Mouse (Mus musculus) CH12.LX (cell line): ENCODE data around the gene Sema6d. TPM values are rescaled to one million over a fixed set of nuclear protein-coding genes. Genes with fewer than 3 reads are reported as not detected.

Experiments used
- DNase-seq: peaks from one replicate; pipeline ENCODE4 v3.0.0-alpha.2; 2013; ENCODE audit errors: extremely low read depth
- H3K27ac ChIP-seq: 2 replicates; pipeline ENCODE4 v1.5.1; 2012; ENCODE audit warnings: low read depth, mild to moderate bottlenecking, control low read depth, moderate library complexity; ENCODE audit not compliant: insufficient read depth
- H3K27me3 ChIP-seq: replicated peaks from 2 replicates; pipeline ENCODE3; 2012; ENCODE audit warnings: inconsistent platforms
- H3K36me3 ChIP-seq, 2 experiments: replicated peaks in 1 of 2; 2 replicates each; pipeline versions ENCODE3 to v1.6.1; 2012; ENCODE audit warnings: inconsistent platforms in 1 of 2, low read length in 1 of 2, mild to moderate bottlenecking in 1 of 2, mixed read lengths in 1 of 2, moderate library complexity in 1 of 2; ENCODE audit not compliant: control insufficient read depth in 1 of 2, insufficient read depth in 1 of 2
- H3K4me1 ChIP-seq, 2 experiments: 2 replicates each; pipeline ENCODE4 v1.6.1; 2012; ENCODE audit warnings: inconsistent platforms in 1 of 2, moderate library complexity in 1 of 2; ENCODE audit not compliant: insufficient read depth in 2 of 2, control insufficient read depth in 1 of 2
- H3K4me2 ChIP-seq: 2 replicates; pipeline ENCODE4 v1.6.1; 2012; ENCODE audit warnings: low read depth, mild to moderate bottlenecking, control low read depth; ENCODE audit not compliant: poor library complexity, insufficient read depth, severe bottlenecking
- H3K4me3 ChIP-seq, 3 experiments: fragments of 150-350 bp in 1 of 3; sonication (generic) in 1 of 3; replicated peaks in 1 of 3; 2 replicates each; pipeline versions ENCODE3 to v1.5.1; 2011 to 2012; ENCODE audit warnings: low read depth in 2 of 3, low read length in 2 of 3, mild to moderate bottlenecking in 2 of 3, moderate library complexity in 2 of 3, control low read depth in 1 of 3, improper control_type of control experiment in 1 of 3, inconsistent platforms in 1 of 3, mixed read lengths in 1 of 3; ENCODE audit not compliant: poor library complexity in 1 of 3
- H3K79me2 ChIP-seq: replicated peaks from 2 replicates; pipeline ENCODE4 v1.6.1; 2012; ENCODE audit warnings: mild to moderate bottlenecking, moderate library complexity; ENCODE audit not compliant: control insufficient read depth, poor library complexity, insufficient read depth, severe bottlenecking; ENCODE audit errors: extremely low read depth
- H3K9ac ChIP-seq: 2 replicates; pipeline ENCODE4 v1.6.1; 2012; ENCODE audit warnings: low read depth, mild to moderate bottlenecking, control low read depth, moderate library complexity; ENCODE audit not compliant: insufficient read depth
- H3K9me3 ChIP-seq: replicated peaks from 2 replicates; pipeline ENCODE3; 2012; ENCODE audit warnings: low read length, inconsistent platforms, mixed read lengths
- E2F4 ChIP-seq: IDR thresholded peaks from 2 replicates; pipeline ENCODE4 v1.6.1; 2011; ENCODE audit warnings: low read depth, low read length, improper control_type of control experiment; ENCODE audit not compliant: insufficient replicate concordance
- ELF1 ChIP-seq: IDR thresholded peaks from 2 replicates; pipeline ENCODE4 v1.6.1; 2014; ENCODE audit warnings: low read depth, mild to moderate bottlenecking, inconsistent platforms, low read length, improper control_type of control experiment
- EP300 ChIP-seq: IDR thresholded peaks from 2 replicates; pipeline ENCODE4 v1.6.1; 2011; ENCODE audit warnings: low read length, improper control_type of control experiment
- GABPA ChIP-seq: IDR thresholded peaks from 2 replicates; pipeline ENCODE4 v1.6.1; 2012; ENCODE audit warnings: low read depth, low read length, improper control_type of control experiment, inconsistent platforms; ENCODE audit not compliant: insufficient replicate concordance
- HCFC1 ChIP-seq: IDR thresholded peaks from 2 replicates; pipeline ENCODE4 v1.6.1; 2012; ENCODE audit warnings: low read depth, mild to moderate bottlenecking, inconsistent platforms, low read length, improper control_type of control experiment
- IRF4 ChIP-seq: IDR thresholded peaks from 2 replicates; pipeline ENCODE4 v1.6.1; 2014; ENCODE audit warnings: low read depth, mild to moderate bottlenecking, inconsistent platforms, low read length, improper control_type of control experiment
- JUND ChIP-seq: conservative IDR thresholded peaks from 2 replicates; pipeline ENCODE4 v1.6.1; 2011; ENCODE audit warnings: low read depth, low read length, improper control_type of control experiment
- KAT2A ChIP-seq: IDR thresholded peaks from 2 replicates; pipeline ENCODE4 v1.6.1; 2012; ENCODE audit warnings: low read length, improper control_type of control experiment, inconsistent platforms; ENCODE audit not compliant: insufficient replicate concordance
- MXI1 ChIP-seq: IDR thresholded peaks from 2 replicates; pipeline ENCODE4 v1.6.1; 2011; ENCODE audit warnings: mild to moderate bottlenecking, low read depth, low read length, improper control_type of control experiment
- MYC ChIP-seq: IDR thresholded peaks from 2 replicates; pipeline ENCODE4 v1.6.1; 2011; ENCODE audit warnings: low read depth, mild to moderate bottlenecking, improper control_type of control experiment, low read length
- NELFE ChIP-seq: IDR thresholded peaks from 2 replicates; pipeline ENCODE4 v1.6.1; 2011; ENCODE audit warnings: low read depth, low read length, improper control_type of control experiment
- NRF1 ChIP-seq: IDR thresholded peaks from 2 replicates; pipeline ENCODE4 v1.6.1; 2014; ENCODE audit warnings: low read depth, mild to moderate bottlenecking, inconsistent platforms, low read length, improper control_type of control experiment, moderate library complexity
- POLR2A ChIP-seq: IDR thresholded peaks from 2 replicates; pipeline ENCODE4 v1.6.1; 2011; ENCODE audit warnings: low read depth, mild to moderate bottlenecking, improper control_type of control experiment, low read length
- RAD21 ChIP-seq: IDR thresholded peaks from 2 replicates; pipeline ENCODE4 v1.6.1; 2011; ENCODE audit warnings: low read depth, mild to moderate bottlenecking, low read length, improper control_type of control experiment, moderate library complexity
- RCOR1 ChIP-seq: conservative IDR thresholded peaks from 2 replicates; pipeline ENCODE4 v1.6.1; 2012; ENCODE audit warnings: low read depth, mild to moderate bottlenecking, inconsistent platforms, low read length, improper control_type of control experiment
- SIN3A ChIP-seq: IDR thresholded peaks from 2 replicates; pipeline ENCODE4 v1.6.1; 2012; ENCODE audit warnings: low read length, improper control_type of control experiment, inconsistent platforms
- TCF12 ChIP-seq: IDR thresholded peaks from 2 replicates; pipeline ENCODE4 v1.6.1; 2014; ENCODE audit warnings: low read depth, mild to moderate bottlenecking, inconsistent platforms, low read length, improper control_type of control experiment
- USF1 ChIP-seq: IDR thresholded peaks from 2 replicates; pipeline ENCODE4 v1.6.1; 2014; ENCODE audit warnings: low read depth, mild to moderate bottlenecking, inconsistent platforms, low read length, improper control_type of control experiment
- ZNF384 ChIP-seq: IDR thresholded peaks from 2 replicates; pipeline ENCODE4 v1.6.1; 2012; ENCODE audit warnings: low read depth, low read length, improper control_type of control experiment, inconsistent platforms
- dilution Hi-C: fragments of 300-500 bp; cut with MboI; formaldehyde crosslinking; loops from 2 replicates; pipeline ENCODE4 v1.14.3; 2020; ENCODE audit warnings: low sequenced_read_pairs; ENCODE audit not compliant: extremely low pct_unique_long_range_greater_than_20kb, extremely low pct_ligation_motif_present
- in situ Hi-C: fragments of 300-500 bp; cut with MboI; formaldehyde crosslinking; loops from 3 replicates; pipeline ENCODE4 v1.14.3; 2019; ENCODE audit warnings: low sequenced_read_pairs, low pct_ligation_motif_present, low pct_unique_long_range_greater_than_20kb, mixed read lengths
- polyA plus RNA-seq: library from polyadenylated mRNA; unstranded; fragments of >175 nt; gene quantifications from 2 replicates; pipeline ENCODE4 v1.2.1, GENCODE M21; 2012; ENCODE audit warnings: low read depth; ENCODE audit not compliant: insufficient read length
- total RNA-seq, 2 experiments: library from RNA; depleted of rRNA; stranded (reverse); fragments of 300-350 nt in 1 of 2; fragments of >200 nt in 1 of 2; gene quantifications; 2 replicates each; pipeline ENCODE4 v1.2.3; 2012 to 2014

The Sema6d gene
- total and polyA plus RNA-seq, 3 experiments = not detected

- no peaks in the 10 kb centered on the region for H3K79me2 ChIP-seq
- H3K27ac ChIP-seq = no peak overlapping the region
- no peak overlapping the region for H3K4me3 ChIP-seq
- peaks cover 76% of the 10 kb centered on the region for H3K9me3 ChIP-seq
- in situ Hi-C loops = no loop called here
- no peak overlapping the region for H3K9ac ChIP-seq
- no peak for TF ChIP-seq JUND
- no peak for TF ChIP-seq USF1
- TF ChIP-seq KAT2A = no peak
- no peak for TF ChIP-seq TCF12
- TF ChIP-seq GABPA = no peak
- TF ChIP-seq, all 38 proteins: peak for 0
- Histone ChIP-seq H3K36me3 (no peaks in the 10 kb centered on the region), H3K27me3 (no peaks in the 10 kb centered on the region), H3K4me1 (no peaks in the 10 kb centered on the region), H3K4me2 (no peak overlapping the region)
- DNase-seq = no peak
- dilution Hi-C loops = no loop called here
These were observed 520.2 kb downstream of the Sema6d start for GRCm38 (mm10) chr2:124609711-124610585.

- no peak for DNase-seq
- no peaks in the 10 kb centered on the region for H3K4me1 ChIP-seq
- peaks cover 81% of the 10 kb centered on the region for H3K9me3 ChIP-seq
- H3K4me2 ChIP-seq = no peak overlapping the region
- no peaks in the 10 kb centered on the region for H3K27me3 ChIP-seq
- dilution Hi-C loops (no loop called here), in situ Hi-C loops (no loop called here)
- no peaks in the 10 kb centered on the region for H3K79me2 ChIP-seq
- TF ChIP-seq GABPA = no peak
- TF ChIP-seq MYC = no peak
- no peak for TF ChIP-seq HCFC1
- no peak for TF ChIP-seq USF1
- no peak overlapping the region for H3K9ac ChIP-seq
- H3K27ac ChIP-seq = no peak overlapping the region
- no peak overlapping the region for H3K4me3 ChIP-seq
- H3K36me3 ChIP-seq = no peaks in the 10 kb centered on the region
These were observed 520.9 kb downstream of the Sema6d start for GRCm38 (mm10) chr2:124610586-124611105.

- dilution Hi-C loops (no loop called here), in situ Hi-C loops (no loop called here)
- no peaks in the 10 kb centered on the region for H3K4me1 ChIP-seq
- H3K79me2 ChIP-seq = no peaks in the 10 kb centered on the region
- H3K9me3 ChIP-seq = peaks cover 87% of the 10 kb centered on the region
- H3K4me3 ChIP-seq = no peak overlapping the region
- H3K9ac ChIP-seq = no peak overlapping the region
- DNase-seq = no peak
- no peak overlapping the region for H3K27ac ChIP-seq
- no peaks in the 10 kb centered on the region for H3K36me3 ChIP-seq
- TF ChIP-seq MXI1 (no peak), EP300 (no peak), NELFE (no peak), ZNF384 (no peak), GABPA (no peak), KAT2A (no peak), RCOR1 (no peak), IRF4 (no peak), ELF1 (no peak), NRF1 (no peak), E2F4 (no peak), SIN3A (no peak), RAD21 (no peak), POLR2A (no peak)
- H3K4me2 ChIP-seq = no peak overlapping the region
- H3K27me3 ChIP-seq = no peaks in the 10 kb centered on the region
These were observed 521.5 kb downstream of the Sema6d start for GRCm38 (mm10) chr2:124611226-124611625.
